Mouse (Mus musculus) heart, embryonic 14.5 days (tissue): ENCODE data around the gene Olfr125. TPM values are rescaled to one million over a fixed set of nuclear protein-coding genes. Genes with fewer than 3 reads are reported as not detected.

Experiments
- ATAC-seq: fragments of 200-750 bp; cut with Nextera tagmentation; 2 replicates; pipeline ENCODE4 v1.8.0; 2017; ENCODE audit warnings: low read depth, moderate TSS enrichment; ENCODE audit not compliant: insufficient number of reproducible peaks, insufficient read depth, low FRiP score
- H3K27ac ChIP-seq, 2 experiments: fragments of 200-500 bp in 1 of 2; fragments of 300-500 bp in 1 of 2; sonication (generic) in 1 of 2; replicated peaks in 1 of 2; 2 replicates each; pipeline ENCODE4 v1.5.1; 2012 to 2014; ENCODE audit warnings: low read depth in 2 of 2, low read length in 2 of 2, control low read depth in 1 of 2, mild to moderate bottlenecking in 1 of 2, mixed read lengths in 1 of 2; ENCODE audit not compliant: control insufficient read depth in 1 of 2, insufficient read depth in 1 of 2
- H3K27me3 ChIP-seq: fragments of 300-500 bp; sonication (generic); 2 replicates; pipeline ENCODE4 v1.6.1; 2014; ENCODE audit warnings: mild to moderate bottlenecking, low read length, control low read depth; ENCODE audit not compliant: control insufficient read depth, insufficient read depth
- H3K36me3 ChIP-seq: fragments of 300-500 bp; sonication (generic); 2 replicates; pipeline ENCODE4 v1.6.1; 2014; ENCODE audit warnings: mild to moderate bottlenecking, control low read depth, low read length, mixed read lengths; ENCODE audit not compliant: control insufficient read depth, insufficient read depth
- H3K4me1 ChIP-seq, 2 experiments: fragments of 200-500 bp in 1 of 2; fragments of 300-500 bp in 1 of 2; sonication (generic) in 1 of 2; 2 replicates each; pipeline ENCODE4 v1.6.1; 2012 to 2014; ENCODE audit warnings: low read length in 2 of 2, control low read depth in 1 of 2, mixed read lengths in 1 of 2; ENCODE audit not compliant: control insufficient read depth in 2 of 2, insufficient read depth in 2 of 2
- H3K4me2 ChIP-seq: fragments of 300-500 bp; sonication (generic); 2 replicates; pipeline ENCODE4 v1.6.1; 2014; ENCODE audit warnings: mild to moderate bottlenecking, low read length
- H3K4me3 ChIP-seq, 2 experiments: fragments of 200-500 bp in 1 of 2; fragments of 300-500 bp in 1 of 2; sonication (generic) in 1 of 2; 2 replicates each; pipeline ENCODE4 v1.5.1; 2012 to 2014; ENCODE audit warnings: low read length in 2 of 2, mild to moderate bottlenecking in 2 of 2, control low read depth in 1 of 2, low read depth in 1 of 2, moderate library complexity in 1 of 2; ENCODE audit not compliant: control insufficient read depth in 1 of 2, insufficient read depth in 1 of 2
- H3K9ac ChIP-seq: fragments of 300-500 bp; sonication (generic); 2 replicates; pipeline ENCODE4 v1.6.1; 2014; ENCODE audit warnings: mild to moderate bottlenecking, low read length
- H3K9me3 ChIP-seq: fragments of 300-500 bp; sonication (generic); 2 replicates; pipeline ENCODE4 v1.6.1; 2016; ENCODE audit warnings: low read length, control low read depth; ENCODE audit not compliant: control insufficient read depth
- WGBS: fragments of 180-500 bp; shearing (Covaris S2); extraction: QIAGEN DNeasy Blood & Tissue Kit; methylation state at CpG from one replicate; pipeline ENCODE4 v1.1.7; 2014; 5-methylcytosine and 5-hydroxymethylcytosine counted together
- polyA plus RNA-seq: library from polyadenylated mRNA; unstranded; fragments of >200 nt; fragmentation: Nextera tagmentation; extraction: Ambion mirVana; gene quantifications from 2 replicates; pipeline ENCODE4 v1.2.1, GENCODE M21; 2014

Gene Olfr125
- not detected in 2 replicates for polyA plus RNA-seq

DNA sequence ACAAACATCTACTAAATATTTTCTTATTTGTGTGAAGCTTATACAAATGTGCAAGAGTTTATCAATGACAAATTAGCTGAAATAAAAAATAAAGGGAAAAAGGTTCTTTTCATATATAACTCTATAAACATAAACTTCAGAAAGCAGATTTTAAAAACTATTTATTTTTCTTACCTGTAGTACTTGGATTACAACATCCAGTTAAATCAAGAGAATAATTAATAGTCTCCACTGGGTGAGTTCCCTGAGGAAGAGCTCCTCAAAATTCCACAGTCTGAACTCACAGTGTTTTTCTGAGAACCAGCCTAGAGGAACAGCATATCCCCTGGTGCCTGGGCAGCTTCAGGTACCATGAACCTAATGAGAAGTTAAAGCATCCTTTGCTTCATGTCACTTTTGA is at the start of gene Olfr125:
TSS of gene Olfr125 (plus strand) at position 301 of the 400 bp plus-strand sequence.
- no peaks in the 10 kb centered on the region for H3K27me3 ChIP-seq
- H3K4me2 ChIP-seq: no peak within 1 kb of the TSS
- no peak for ATAC-seq
- H3K9ac ChIP-seq: no peak within 1 kb of the TSS
- no peaks in the 10 kb centered on the region for H3K9me3 ChIP-seq
- no peaks in the 10 kb centered on the region for H3K4me1 ChIP-seq
- no peak within 1 kb of the TSS for H3K4me3 ChIP-seq
- H3K36me3 ChIP-seq: no peaks in the 10 kb centered on the region
- no peak within 1 kb of the TSS for H3K27ac ChIP-seq

DNA sequence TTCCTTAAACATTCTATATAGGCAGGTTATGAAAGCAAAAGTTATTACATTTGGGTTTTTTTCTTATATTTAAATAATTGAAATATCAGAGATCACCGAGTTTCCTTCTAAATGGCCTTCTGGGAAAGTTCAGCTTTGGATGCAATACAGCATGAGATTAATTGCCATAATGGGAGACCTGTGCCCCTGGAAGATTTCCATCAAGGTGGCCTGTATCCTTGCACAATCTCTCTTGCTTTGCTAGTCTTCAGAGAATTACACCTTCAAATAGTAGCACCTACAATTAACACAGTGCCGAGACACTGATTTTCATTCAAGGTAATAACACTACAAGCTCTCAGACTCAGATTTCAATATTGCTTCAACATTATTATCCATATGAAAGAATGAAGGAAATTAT is 39.5 kb upstream of the Olfr125 start, which contains the start of gene Olfr123:
TSS of gene Olfr123 (plus strand) at position 301 of the 400 bp plus-strand sequence.
- Histone ChIP-seq H3K9ac (no peak within 1 kb of the TSS), H3K27me3 (no peaks in the 10 kb centered on the region), H3K36me3 (no peaks in the 10 kb centered on the region), H3K27ac (no peak within 1 kb of the TSS), H3K4me2 (no peak within 1 kb of the TSS), H3K4me3 (no peak within 1 kb of the TSS), H3K9me3 (no peaks in the 10 kb centered on the region), H3K4me1 (no peaks in the 10 kb centered on the region)
- ATAC-seq: no peak
- WGBS: 89% methylated on average over 2 of the region's 2 CpGs

DNA sequence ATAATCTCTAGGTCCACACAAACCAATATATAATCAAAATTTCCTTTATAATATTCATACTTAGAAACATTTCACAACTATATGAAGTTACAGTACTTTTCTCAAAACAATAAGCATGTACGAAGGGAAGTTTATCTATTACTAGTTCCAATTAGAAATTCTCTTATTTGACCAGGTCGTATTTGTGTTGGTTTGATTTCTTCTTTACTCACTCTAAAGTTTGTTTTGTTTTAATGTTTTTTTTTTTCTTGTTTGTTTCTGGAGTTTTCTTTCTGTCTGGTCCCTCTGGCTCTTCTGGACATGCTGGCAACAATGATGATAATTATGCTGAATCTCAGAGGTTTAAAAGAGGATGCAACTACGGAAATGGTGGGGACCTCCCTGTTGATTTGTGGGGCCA is 33.2 kb upstream of the Olfr125 start, which contains the start of gene Olfr124:
TSS of gene Olfr124 (plus strand) at position 301 of the 400 bp plus-strand sequence.
- H3K36me3 ChIP-seq: no peaks in the 10 kb centered on the region
- no peaks in the 10 kb centered on the region for H3K4me1 ChIP-seq
- peaks cover 2% of the 10 kb centered on the region; the same call in 1 of the 2 replicates for H3K9me3 ChIP-seq
- H3K27ac ChIP-seq: no peak within 1 kb of the TSS
- ATAC-seq: no peak
- WGBS: 70% methylated on average over 3 of the region's 3 CpGs
- no peaks in the 10 kb centered on the region for H3K27me3 ChIP-seq
- no peak within 1 kb of the TSS for H3K4me2 ChIP-seq
- H3K9ac ChIP-seq: no peak within 1 kb of the TSS
- H3K4me3 ChIP-seq: no peak within 1 kb of the TSS

DNA sequence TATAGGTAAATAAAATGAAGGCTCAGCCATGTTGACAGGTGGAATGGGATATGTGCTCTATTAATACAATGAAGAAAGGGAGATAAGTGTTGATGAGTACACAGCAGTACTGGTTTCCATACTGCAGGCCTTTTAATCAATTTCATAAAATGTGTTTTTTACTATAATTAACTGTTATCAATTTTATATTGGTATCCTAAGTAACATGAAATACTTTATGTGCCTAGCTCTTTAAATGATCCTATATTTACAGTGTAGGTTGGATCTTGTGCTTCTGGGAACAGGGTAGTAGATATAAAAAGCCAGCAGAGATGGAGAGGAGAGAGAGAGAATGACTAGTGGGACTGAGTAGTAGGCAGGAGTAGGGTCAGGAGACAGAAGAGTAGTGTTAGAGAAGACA is 14.4 kb downstream of the Olfr125 start, which contains the start of gene Olfr126:
TSS of gene Olfr126 (plus strand) at position 301 of the 400 bp plus-strand sequence.
- no peaks in the 10 kb centered on the region for H3K9me3 ChIP-seq
- no peak within 1 kb of the TSS for H3K4me3 ChIP-seq
- H3K27me3 ChIP-seq: no peaks in the 10 kb centered on the region
- H3K27ac ChIP-seq: no peak within 1 kb of the TSS
- no peak within 1 kb of the TSS for H3K4me2 ChIP-seq
- H3K9ac ChIP-seq: no peak within 1 kb of the TSS
- no peaks in the 10 kb centered on the region for H3K4me1 ChIP-seq
- no peaks in the 10 kb centered on the region for H3K36me3 ChIP-seq
- no peak for ATAC-seq

GRCm38 (mm10) chr17:37863901-37864300 is 31.2 kb downstream of the Olfr125 start:
- no peak for ATAC-seq
- H3K4me1 ChIP-seq: no peaks in the 10 kb centered on the region
- H3K36me3 ChIP-seq: no peaks in the 10 kb centered on the region
- H3K4me2 ChIP-seq: no peak overlapping the region
- H3K9me3 ChIP-seq: no peaks in the 10 kb centered on the region
- H3K4me3 ChIP-seq: no peak overlapping the region
- no peak overlapping the region for H3K9ac ChIP-seq
- 62% methylated on average over 2 of the region's 2 CpGs for WGBS
- no peak overlapping the region for H3K27ac ChIP-seq
- no peaks in the 10 kb centered on the region for H3K27me3 ChIP-seq

GRCm38 (mm10) chr17:37869676-37870205 is 37.0 kb downstream of the Olfr125 start:
- no peak overlapping the region for H3K9ac ChIP-seq
- H3K4me1 ChIP-seq: peaks cover 0 to 2% of the 10 kb centered on the region in 2 experiments; a peak in 1 of 4 replicates
- H3K9me3 ChIP-seq: no peaks in the 10 kb centered on the region
- no peak overlapping the region for H3K4me3 ChIP-seq
- WGBS: 21% methylated on average over 8 of the region's 8 CpGs
- no peaks in the 10 kb centered on the region for H3K27me3 ChIP-seq
- H3K36me3 ChIP-seq: no peaks in the 10 kb centered on the region
- peak overlapping the region; percentile 34; the same call in 1 of the 2 replicates for H3K4me2 ChIP-seq
- ATAC-seq: no peak
- H3K27ac ChIP-seq: no peak overlapping the region; a peak in 1 of 4 replicates

DNA sequence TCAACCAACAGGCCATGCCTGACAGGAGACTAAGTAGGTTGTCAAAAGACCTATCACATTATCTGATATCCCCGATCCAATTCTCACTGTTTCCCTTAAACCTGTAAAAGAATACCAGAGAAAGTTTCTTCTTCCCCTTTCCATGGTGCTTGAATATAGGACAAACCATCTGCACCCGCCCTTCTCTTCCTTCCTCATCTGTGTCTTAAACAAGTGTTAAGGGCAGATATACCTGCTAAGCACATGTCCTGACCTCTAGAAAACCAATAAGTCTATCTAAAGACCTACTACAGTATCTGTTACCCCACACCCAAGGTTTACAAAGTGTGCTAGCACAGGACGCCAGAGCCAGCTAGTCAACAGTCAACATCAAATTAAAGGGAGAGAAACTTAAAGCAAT is 41.1 kb downstream of the Olfr125 start:
- Histone ChIP-seq H3K4me1 (peaks cover 0 to 2% of the 10 kb centered on the region in 2 experiments; a peak in 1 of 4 replicates), H3K9me3 (no peaks in the 10 kb centered on the region), H3K27ac (no peak overlapping the region), H3K9ac (no peak overlapping the region), H3K27me3 (no peaks in the 10 kb centered on the region), H3K4me3 (no peak overlapping the region), H3K36me3 (no peaks in the 10 kb centered on the region), H3K4me2 (no peak overlapping the region)
- ATAC-seq: no peak
- 71% methylated on average over 3 of the region's 3 CpGs for WGBS
